In genomic region chr4:154512518-154513090, GRCm38 (mm10) we compare ENCODE assay signal across 18 mouse cellular contexts.
DNase-seq lines count a peak whose midpoint lies in the region; ATAC-seq and TF ChIP-seq lines count a peak whose summit lies in the region.
"Had no signal": no experiment of that assay in that cellular context is flagged by ENCODE, and none has a peak within 500 bp of the region (broad histone marks: within the 10 kb centered on the region; RNA-seq: fewer than 3 reads in every experiment).

No protein-coding gene starts in this region.

- H3K9me3 ChIP-seq in hindbrain, embryonic 13.5 days: no peaks in the 10 kb centered on the region
- H3K9me3 ChIP-seq in hindbrain, embryonic 16.5 days (ENCODE audit: control insufficient read depth, low read length): no peaks in the 10 kb centered on the region
- H3K9me3 ChIP-seq in embryonic facial prominence, embryonic 10.5 days: no peaks in the 10 kb centered on the region
- no peaks in the 10 kb centered on the region for H3K9me3 ChIP-seq in forebrain, embryonic 12.5 days
- H3K9me3 ChIP-seq in limb, embryonic 14.5 days (ENCODE audit: control insufficient read depth, low read length): no peaks in the 10 kb centered on the region
- H3K9me3 ChIP-seq: hindbrain, embryonic 15.5 days; limb, embryonic 13.5 days; lung, embryonic 15.5 days had no signal

- no peak overlapping the region for H3K4me3 ChIP-seq in hindbrain, embryonic 13.5 days
- no peak overlapping the region for H3K4me3 ChIP-seq in hindbrain, embryonic 16.5 days (ENCODE audit: low read length)
- peak overlapping the region; percentile 3; the same call in 1 of the 2 replicates for H3K4me3 ChIP-seq in embryonic facial prominence, embryonic 10.5 days
- H3K4me3 ChIP-seq in forebrain, embryonic 12.5 days (replicated peaks): no peak overlapping the region
- no peak overlapping the region for H3K4me3 ChIP-seq in limb, embryonic 14.5 days (replicated peaks; ENCODE audit: low read length)
- H3K4me3 ChIP-seq: erythroblast, embryonic 14.5 days; hindbrain, embryonic 15.5 days; limb, embryonic 13.5 days; lung, embryonic 15.5 days had no signal

- no peak for ATAC-seq in hindbrain, embryonic 13.5 days (ENCODE audit: low FRiP score)
- no peak for ATAC-seq in hindbrain, embryonic 16.5 days
- peak; percentile 64; the same call in 1 of the 2 replicates for ATAC-seq in forebrain, embryonic 12.5 days (ENCODE audit: low FRiP score)
- ATAC-seq in limb, embryonic 14.5 days (ENCODE audit: low FRiP score, low read depth): no peak

- WGBS in hindbrain, embryonic 13.5 days: 42% methylated on average over 15 of the region's 15 CpGs
- 39% methylated on average over 15 of the region's 15 CpGs for WGBS in hindbrain, embryonic 16.5 days
- 25% methylated on average over 15 of the region's 15 CpGs for WGBS in embryonic facial prominence, embryonic 10.5 days
- 4% methylated on average over 15 of the region's 15 CpGs for WGBS in forebrain, embryonic 12.5 days
- 31% methylated on average over 15 of the region's 15 CpGs for WGBS in limb, embryonic 14.5 days

- peaks cover 37% of the 10 kb centered on the region for H3K4me1 ChIP-seq in hindbrain, embryonic 13.5 days (replicated peaks)
- peaks cover 3% of the 10 kb centered on the region; the same call in 1 of the 2 replicates for H3K4me1 ChIP-seq in hindbrain, embryonic 16.5 days (ENCODE audit: control insufficient read depth, insufficient read depth, low read depth, low read length)
- H3K4me1 ChIP-seq in embryonic facial prominence, embryonic 10.5 days: peaks cover 81% of the 10 kb centered on the region
- peaks cover 87% of the 10 kb centered on the region for H3K4me1 ChIP-seq in forebrain, embryonic 12.5 days
- H3K4me1 ChIP-seq in limb, embryonic 14.5 days (ENCODE audit: control insufficient read depth, insufficient read depth, low read length): peaks cover 16% of the 10 kb centered on the region
- H3K4me1 ChIP-seq: hindbrain, embryonic 15.5 days had no signal

- peaks cover 77% of the 10 kb centered on the region for H3K27me3 ChIP-seq in hindbrain, embryonic 13.5 days
- peaks cover 20% of the 10 kb centered on the region for H3K27me3 ChIP-seq in hindbrain, embryonic 16.5 days (replicated peaks; ENCODE audit: control insufficient read depth, insufficient read depth, low read length)
- peaks cover 76% of the 10 kb centered on the region for H3K27me3 ChIP-seq in embryonic facial prominence, embryonic 10.5 days (replicated peaks; ENCODE audit: low read depth, poor library complexity, severe bottlenecking)
- peaks cover 40% of the 10 kb centered on the region for H3K27me3 ChIP-seq in forebrain, embryonic 12.5 days
- no peaks in the 10 kb centered on the region for H3K27me3 ChIP-seq in limb, embryonic 14.5 days (ENCODE audit: control insufficient read depth, insufficient read depth, low read length)
- H3K27me3 ChIP-seq: limb, embryonic 13.5 days had no signal

- no peaks in the 10 kb centered on the region for H3K36me3 ChIP-seq in hindbrain, embryonic 13.5 days
- no peaks in the 10 kb centered on the region for H3K36me3 ChIP-seq in hindbrain, embryonic 16.5 days (ENCODE audit: control insufficient read depth, insufficient read depth, low read length)
- no peaks in the 10 kb centered on the region for H3K36me3 ChIP-seq in embryonic facial prominence, embryonic 10.5 days (replicated peaks)
- H3K36me3 ChIP-seq in forebrain, embryonic 12.5 days (replicated peaks): no peaks in the 10 kb centered on the region
- no peaks in the 10 kb centered on the region for H3K36me3 ChIP-seq in limb, embryonic 14.5 days (ENCODE audit: control insufficient read depth, insufficient read depth, low read length)
- H3K36me3 ChIP-seq: hindbrain, embryonic 15.5 days; limb, embryonic 13.5 days; lung, embryonic 15.5 days had no signal

- DNase-seq in embryonic facial prominence, embryonic 10.5 days (ENCODE audit: low spot score): no peak
- DNase-seq in limb, embryonic 14.5 days (ENCODE audit: low spot score): no peak
- DNase-seq in urinary bladder, postnatal 10 days (ENCODE audit: low spot score): no peak
- no peak for DNase-seq in adrenal gland, postnatal 14 days
- DNase-seq: cerebellum, adult 8-10 months; gastrocnemius, postnatal 10 days; kidney, adult 11 months; right cerebral cortex, postnatal 14 days; thymus, postnatal 14 days had no signal

- H3K4me2 ChIP-seq in hindbrain, embryonic 13.5 days: no peak overlapping the region
- H3K4me2 ChIP-seq in hindbrain, embryonic 16.5 days (ENCODE audit: low read length): no peak overlapping the region
- H3K4me2 ChIP-seq in forebrain, embryonic 12.5 days: peak overlapping the region; percentile 25
- no peak overlapping the region for H3K4me2 ChIP-seq in limb, embryonic 14.5 days (replicated peaks; ENCODE audit: low read depth, low read length, severe bottlenecking)
- H3K4me2 ChIP-seq: hindbrain, embryonic 15.5 days; limb, embryonic 13.5 days; lung, embryonic 15.5 days had no signal

- H3K27ac ChIP-seq in hindbrain, embryonic 13.5 days: peak overlapping the region; percentile 5; the same call in 1 of the 2 replicates
- H3K27ac ChIP-seq in hindbrain, embryonic 16.5 days (ENCODE audit: low read depth, low read length): no peak overlapping the region
- peak overlapping the region; percentile 57 for H3K27ac ChIP-seq in embryonic facial prominence, embryonic 10.5 days (replicated peaks)
- peak overlapping the region; percentile 75 for H3K27ac ChIP-seq in forebrain, embryonic 12.5 days
- no peak overlapping the region for H3K27ac ChIP-seq in limb, embryonic 14.5 days (replicated peaks; ENCODE audit: low read depth, low read length)
- H3K27ac ChIP-seq: hindbrain, embryonic 15.5 days; kidney, postnatal 0 days; limb, embryonic 13.5 days; liver, embryonic 14.5 days; lung, embryonic 15.5 days had no signal

- peak overlapping the region; percentile 5; the same call in 1 of the 2 replicates for H3K9ac ChIP-seq in hindbrain, embryonic 13.5 days
- H3K9ac ChIP-seq in hindbrain, embryonic 16.5 days (ENCODE audit: low read depth, low read length): no peak overlapping the region
- H3K9ac ChIP-seq in forebrain, embryonic 12.5 days: no peak overlapping the region
- 0 out of 2 replicates have a peak overlapping the region, but pooled peaks have one; percentile 34 for H3K9ac ChIP-seq in limb, embryonic 14.5 days (ENCODE audit: low read depth, low read length, severe bottlenecking)
- H3K9ac ChIP-seq: hindbrain, embryonic 15.5 days; limb, embryonic 13.5 days; liver, embryonic 14.5 days; lung, embryonic 15.5 days had no signal

- no peak for TF ChIP-seq POLR2A in limb, embryonic 14.5 days (IDR thresholded peaks at IDR 0.05; ENCODE audit: borderline replicate concordance, extremely low read depth, insufficient read depth, insufficient read length)

Comparison
In these comparisons a context has a peak if more than half of its experiments do, and no peak if none do; other contexts are left out.
1. H3K27ac ChIP-seq: peak in hindbrain, embryonic 13.5 days (single experiment), embryonic facial prominence, embryonic 10.5 days (single experiment) and forebrain, embryonic 12.5 days (single experiment); none in hindbrain, embryonic 16.5 days (single experiment) and limb, embryonic 14.5 days (single experiment).
2. H3K9ac ChIP-seq: peak in hindbrain, embryonic 13.5 days (single experiment) and limb, embryonic 14.5 days (single experiment); none in hindbrain, embryonic 16.5 days (single experiment) and forebrain, embryonic 12.5 days (single experiment).